Mouse (Mus musculus): ENCODE data around the gene Kcnj5. TPM values are rescaled to one million over a fixed set of nuclear protein-coding genes. Genes with fewer than 3 reads are reported as not detected.

Gene Kcnj5
- polyA plus RNA-seq, 1 experiment, result 1.4 TPM

GRCm38 (mm10) chr9:32335389-32336150 lies 8.6 kb downstream of the Kcnj5 start:
- no peaks in the 10 kb centered on the region for H3K36me3 ChIP-seq (ENCODE audit: control insufficient read depth, insufficient read depth, low read length)
- 88% methylated on average over 13 of the region's 13 CpGs for WGBS
- no peaks in the 10 kb centered on the region for H3K27me3 ChIP-seq (ENCODE audit: control insufficient read depth, insufficient read depth, low read length)
- TF ChIP-seq CTCF (IDR thresholded peaks at IDR 0.05; ENCODE audit: borderline replicate concordance, control insufficient read depth, extremely low read depth, insufficient read depth, low read length, poor library complexity) (no peak), POLR2A (IDR thresholded peaks at IDR 0.05; ENCODE audit: control insufficient read depth, extremely low read depth, insufficient read depth, low read length, poor library complexity) (no peak)
- H3K4me3 ChIP-seq (ENCODE audit: control insufficient read depth, insufficient read depth, low read length), result no peak overlapping the region
- DNase-seq, result no peak
- no peaks in the 10 kb centered on the region for H3K4me1 ChIP-seq (replicated peaks; ENCODE audit: control insufficient read depth, insufficient read depth, low read length)
- no peak overlapping the region for H3K27ac ChIP-seq (ENCODE audit: control insufficient read depth, insufficient read depth, low read length)

- H3K4me3 ChIP-seq (ENCODE audit: control insufficient read depth, insufficient read depth, low read length), result no peak overlapping the region
- no peaks in the 10 kb centered on the region for H3K27me3 ChIP-seq (ENCODE audit: control insufficient read depth, insufficient read depth, low read length)
- WGBS, result 77% methylated on average over 5 of the region's 5 CpGs
- TF ChIP-seq CTCF (IDR thresholded peaks at IDR 0.05; ENCODE audit: borderline replicate concordance, control insufficient read depth, extremely low read depth, insufficient read depth, low read length, poor library complexity), result no peak
- no peak for TF ChIP-seq POLR2A (IDR thresholded peaks at IDR 0.05; ENCODE audit: control insufficient read depth, extremely low read depth, insufficient read depth, low read length, poor library complexity)
- H3K4me1 ChIP-seq (replicated peaks; ENCODE audit: control insufficient read depth, insufficient read depth, low read length), result no peaks in the 10 kb centered on the region
- no peak for DNase-seq
- H3K36me3 ChIP-seq (ENCODE audit: control insufficient read depth, insufficient read depth, low read length), result no peaks in the 10 kb centered on the region
- no peak overlapping the region for H3K27ac ChIP-seq (ENCODE audit: control insufficient read depth, insufficient read depth, low read length)
Observed at GRCm38 (mm10) chr9:32331162-32331561, 13.0 kb downstream of the Kcnj5 start.

GRCm38 (mm10) chr9:32328777-32329176 lies 15.4 kb downstream of the Kcnj5 start:
- Histone ChIP-seq H3K27ac (ENCODE audit: control insufficient read depth, insufficient read depth, low read length) (no peak overlapping the region), H3K27me3 (ENCODE audit: control insufficient read depth, insufficient read depth, low read length) (no peaks in the 10 kb centered on the region), H3K4me1 (replicated peaks; ENCODE audit: control insufficient read depth, insufficient read depth, low read length) (no peaks in the 10 kb centered on the region), H3K36me3 (ENCODE audit: control insufficient read depth, insufficient read depth, low read length) (no peaks in the 10 kb centered on the region), H3K4me3 (ENCODE audit: control insufficient read depth, insufficient read depth, low read length) (no peak overlapping the region)
- 89% methylated on average over 4 of the region's 4 CpGs for WGBS
- no peak for DNase-seq
- TF ChIP-seq CTCF (IDR thresholded peaks at IDR 0.05; ENCODE audit: borderline replicate concordance, control insufficient read depth, extremely low read depth, insufficient read depth, low read length, poor library complexity) (no peak), POLR2A (IDR thresholded peaks at IDR 0.05; ENCODE audit: control insufficient read depth, extremely low read depth, insufficient read depth, low read length, poor library complexity) (no peak)

GRCm38 (mm10) chr9:32323610-32324009 lies 20.5 kb downstream of the Kcnj5 start:
- no peak overlapping the region for H3K27ac ChIP-seq (ENCODE audit: control insufficient read depth, insufficient read depth, low read length)
- H3K36me3 ChIP-seq (ENCODE audit: control insufficient read depth, insufficient read depth, low read length), result no peaks in the 10 kb centered on the region
- WGBS, result 86% methylated on average over 7 of the region's 7 CpGs
- H3K4me1 ChIP-seq (replicated peaks; ENCODE audit: control insufficient read depth, insufficient read depth, low read length), result no peaks in the 10 kb centered on the region
- H3K27me3 ChIP-seq (ENCODE audit: control insufficient read depth, insufficient read depth, low read length), result no peaks in the 10 kb centered on the region
- TF ChIP-seq POLR2A (IDR thresholded peaks at IDR 0.05; ENCODE audit: control insufficient read depth, extremely low read depth, insufficient read depth, low read length, poor library complexity), result no peak
- TF ChIP-seq CTCF (IDR thresholded peaks at IDR 0.05; ENCODE audit: borderline replicate concordance, control insufficient read depth, extremely low read depth, insufficient read depth, low read length, poor library complexity), result no peak
- H3K4me3 ChIP-seq (ENCODE audit: control insufficient read depth, insufficient read depth, low read length), result no peak overlapping the region
- DNase-seq, result no peak

GRCm38 (mm10) chr9:32320167-32320566 lies 24.0 kb downstream of the Kcnj5 start:
- no peak for TF ChIP-seq CTCF (IDR thresholded peaks at IDR 0.05; ENCODE audit: borderline replicate concordance, control insufficient read depth, extremely low read depth, insufficient read depth, low read length, poor library complexity)
- TF ChIP-seq POLR2A (IDR thresholded peaks at IDR 0.05; ENCODE audit: control insufficient read depth, extremely low read depth, insufficient read depth, low read length, poor library complexity), result no peak
- Histone ChIP-seq H3K4me1 (replicated peaks; ENCODE audit: control insufficient read depth, insufficient read depth, low read length) (no peaks in the 10 kb centered on the region), H3K4me3 (ENCODE audit: control insufficient read depth, insufficient read depth, low read length) (no peak overlapping the region), H3K27ac (ENCODE audit: control insufficient read depth, insufficient read depth, low read length) (no peak overlapping the region), H3K27me3 (ENCODE audit: control insufficient read depth, insufficient read depth, low read length) (no peaks in the 10 kb centered on the region), H3K36me3 (ENCODE audit: control insufficient read depth, insufficient read depth, low read length) (no peaks in the 10 kb centered on the region)
- WGBS, result 67% methylated on average over 3 of the region's 3 CpGs
- DNase-seq, result no peak

GRCm38 (mm10) chr9:32315999-32316398 lies 28.2 kb downstream of the Kcnj5 start:
- no peak overlapping the region for H3K4me3 ChIP-seq (ENCODE audit: control insufficient read depth, insufficient read depth, low read length)
- no peak for TF ChIP-seq POLR2A (IDR thresholded peaks at IDR 0.05; ENCODE audit: control insufficient read depth, extremely low read depth, insufficient read depth, low read length, poor library complexity)
- TF ChIP-seq CTCF (IDR thresholded peaks at IDR 0.05; ENCODE audit: borderline replicate concordance, control insufficient read depth, extremely low read depth, insufficient read depth, low read length, poor library complexity), result no peak
- H3K27ac ChIP-seq (ENCODE audit: control insufficient read depth, insufficient read depth, low read length), result no peak overlapping the region
- H3K4me1 ChIP-seq (replicated peaks; ENCODE audit: control insufficient read depth, insufficient read depth, low read length), result no peaks in the 10 kb centered on the region
- H3K27me3 ChIP-seq (ENCODE audit: control insufficient read depth, insufficient read depth, low read length), result no peaks in the 10 kb centered on the region
- H3K36me3 ChIP-seq (ENCODE audit: control insufficient read depth, insufficient read depth, low read length), result no peaks in the 10 kb centered on the region
- WGBS, result 92% methylated on average over 3 of the region's 3 CpGs
- no peak for DNase-seq

Data from thymus, adult 2 months (tissue).